Mouse (Mus musculus) kidney, adult 2 months (tissue): Measurements from ENCODE around the gene Olfr212. TPM values are rescaled to one million over a fixed set of nuclear protein-coding genes. Genes with fewer than 3 reads are reported as not detected.

Source experiments
- DNase-seq: peaks from one replicate; pipeline ENCODE4 v3.0.0; 2021
- H3K27ac ChIP-seq: fragments of 200-500 bp; 2 replicates; pipeline ENCODE4 v1.5.1; 2012; ENCODE audit warnings: low read depth, low read length, control low read depth, inconsistent platforms; ENCODE audit not compliant: insufficient read depth
- H3K27me3 ChIP-seq: fragments of 200-500 bp; replicated peaks from 2 replicates; pipeline ENCODE4 v1.6.1; 2012; ENCODE audit warnings: mild to moderate bottlenecking, moderate library complexity, low read length, inconsistent platforms; ENCODE audit not compliant: control insufficient read depth, insufficient read depth
- H3K36me3 ChIP-seq: fragments of 200-500 bp; 2 replicates; pipeline ENCODE4 v1.6.1; 2012; ENCODE audit warnings: mild to moderate bottlenecking, moderate library complexity, low read length, inconsistent platforms; ENCODE audit not compliant: control insufficient read depth, insufficient read depth
- H3K4me1 ChIP-seq: fragments of 200-500 bp; 2 replicates; pipeline ENCODE4 v1.6.1; 2011; ENCODE audit warnings: low read length; ENCODE audit not compliant: control insufficient read depth, insufficient read depth
- H3K4me3 ChIP-seq: fragments of 200-500 bp; 2 replicates; pipeline ENCODE4 v1.5.1; 2011; ENCODE audit warnings: mild to moderate bottlenecking, low read depth, low read length, control low read depth; ENCODE audit not compliant: insufficient read depth
- CTCF ChIP-seq: fragments of 200-500 bp; conservative IDR thresholded peaks from 2 replicates; pipeline ENCODE4 v1.5.1; 2011; ENCODE audit warnings: low read depth, mild to moderate bottlenecking, control low read depth, low read length, moderate library complexity, mixed read lengths; ENCODE audit not compliant: insufficient read depth, insufficient read length
- POLR2A ChIP-seq: fragments of 200-500 bp; IDR thresholded peaks from one replicate; pipeline ENCODE4 v1.6.1; 2011; ENCODE audit warnings: low read depth, low read length, control low read depth
- WGBS: fragments of 180-500 bp; shearing (Covaris S2); methylation state at CpG from one replicate; pipeline ENCODE4 v1.1.7; 2018; 5-methylcytosine and 5-hydroxymethylcytosine counted together
- polyA plus RNA-seq: library from polyadenylated mRNA; depleted of rRNA; stranded (reverse); fragments of >200 nt; gene quantifications from 2 replicates; pipeline ENCODE4 v1.2.3, GENCODE M21; 2012; rRNA removed

The Olfr212 gene
- polyA plus RNA-seq, 1 experiment: not detected

DNA sequence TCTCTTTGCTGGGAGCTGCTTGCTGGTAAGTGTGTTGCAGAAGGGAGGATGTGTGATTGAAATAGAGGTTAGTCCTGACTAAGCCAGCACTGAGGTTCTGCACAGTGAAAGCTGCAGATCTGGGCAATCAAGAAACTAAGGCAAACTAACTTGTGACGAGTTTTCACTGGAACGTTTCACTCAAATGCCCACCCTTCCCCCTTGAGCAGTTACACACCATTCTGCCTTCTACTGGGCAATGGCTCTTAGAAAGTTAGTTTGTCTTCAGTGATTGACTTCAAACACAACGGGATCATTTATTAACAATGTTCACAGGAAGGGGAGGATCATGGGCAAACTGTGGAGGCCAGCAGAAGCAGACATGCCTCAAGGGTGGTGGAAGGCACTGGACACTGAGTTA lies 48.6 kb downstream of the Olfr212 start:
- Histone ChIP-seq H3K4me1 (no peaks in the 10 kb centered on the region), H3K27ac (no peak overlapping the region), H3K36me3 (no peaks in the 10 kb centered on the region), H3K27me3 (no peaks in the 10 kb centered on the region), H3K4me3 (no peak overlapping the region)
- TF ChIP-seq CTCF: no peak
- no peak for TF ChIP-seq POLR2A
- WGBS: 29% methylated on average over 3 of the region's 3 CpGs
- DNase-seq: no peak

Other genes with a start within 250 kb of the Olfr212 start
- gene Zfand4, start 242.3 kb upstream of the Olfr212 start, polyA plus RNA-seq: 0.20 and 0.22 TPM in 2 replicates
- gene March8, start 168.5 kb upstream of the Olfr212 start, polyA plus RNA-seq: 112 and 126 TPM in 2 replicates
- gene Alox5, start 45.3 kb upstream of the Olfr212 start, polyA plus RNA-seq: 0.45 and 1.2 TPM in 2 replicates
- gene Olfr211, start 17.4 kb upstream of the Olfr212 start, polyA plus RNA-seq: not detected in 2 replicates
- not detected in 2 replicates for gene Olfr213, start 31.9 kb downstream of the Olfr212 start, polyA plus RNA-seq
- 0.20 TPM in 1 of 2 replicates, not detected in the other for gene Gm5580, start 44.6 kb downstream of the Olfr212 start, polyA plus RNA-seq
- not detected in 2 replicates for gene Olfr214, start 47.7 kb downstream of the Olfr212 start, polyA plus RNA-seq
- not detected in 2 replicates for gene Olfr215, start 77.7 kb downstream of the Olfr212 start, polyA plus RNA-seq
- 15.8 and 22.0 TPM in 2 replicates for gene Zfp422, start 122.5 kb downstream of the Olfr212 start, polyA plus RNA-seq
- gene Depp1, start 144.1 kb downstream of the Olfr212 start, polyA plus RNA-seq: 14.3 and 17.8 TPM in 2 replicates
- gene Rassf4, start 167.4 kb downstream of the Olfr212 start, polyA plus RNA-seq: 3.3 and 4.1 TPM in 2 replicates
- gene Tmem72, start 210.4 kb downstream of the Olfr212 start, polyA plus RNA-seq: 13.4 and 19.2 TPM in 2 replicates